Mouse (Mus musculus) G1E (cell line): Measurements from ENCODE around the gene Psmc2. TPM values are rescaled to one million over a fixed set of nuclear protein-coding genes. Genes with fewer than 3 reads are reported as not detected.

Source experiments
- ATAC-seq: 2 replicates; pipeline ENCODE4 v1.8.0; 2016; ENCODE audit warnings: mild to moderate bottlenecking; ENCODE audit not compliant: insufficient number of reproducible peaks, poor library complexity, low FRiP score, severe bottlenecking; ENCODE audit errors: extremely low read depth
- DNase-seq: peaks from one replicate; pipeline ENCODE4 v3.0.0; 2012; ENCODE audit warnings: low spot score
- H3K27me3 ChIP-seq: 2 replicates; pipeline ENCODE4 v1.6.1; 2012; ENCODE audit warnings: mild to moderate bottlenecking, low read length, inconsistent platforms; ENCODE audit not compliant: insufficient read depth
- H3K36me3 ChIP-seq: replicated peaks from 2 replicates; pipeline ENCODE3; 2012; ENCODE audit warnings: mild to moderate bottlenecking, inconsistent platforms
- H3K4me1 ChIP-seq: 2 replicates; pipeline ENCODE4 v1.6.1; 2012; ENCODE audit warnings: low read depth, low read length, inconsistent platforms, mixed read lengths; ENCODE audit not compliant: insufficient read depth
- H3K4me3 ChIP-seq: 2 replicates; pipeline ENCODE4 v1.5.1; 2012; ENCODE audit warnings: low read depth, mild to moderate bottlenecking, inconsistent platforms, low read length, moderate library complexity, mixed read lengths
- H3K9me3 ChIP-seq: replicated peaks from 2 replicates; pipeline ENCODE4 v1.6.1; 2012; ENCODE audit warnings: inconsistent platforms
- CTCF ChIP-seq: IDR thresholded peaks from 2 replicates; pipeline ENCODE4 v1.5.1; 2012; ENCODE audit warnings: low read depth, low read length, inconsistent platforms, mixed read lengths
- GATA1 ChIP-seq: IDR thresholded peaks from 2 replicates; pipeline ENCODE4 v1.6.1; 2012; ENCODE audit warnings: borderline replicate concordance, low read length, inconsistent platforms, mixed read lengths
- GATA2 ChIP-seq: IDR thresholded peaks from 2 replicates; pipeline ENCODE4 v1.6.1; 2012; ENCODE audit warnings: low read depth, low read length, inconsistent platforms, borderline replicate concordance
- POLR2AphosphoS5 ChIP-seq: IDR thresholded peaks from 2 replicates; pipeline ENCODE4 v1.6.1; 2012; ENCODE audit warnings: low read depth, low read length, inconsistent platforms; ENCODE audit not compliant: insufficient replicate concordance
- TAL1 ChIP-seq: conservative IDR thresholded peaks from 2 replicates; pipeline ENCODE4 v1.6.1; 2012; ENCODE audit warnings: low read depth, low read length, inconsistent platforms, mixed read lengths
- polyA plus RNA-seq: library from polyadenylated mRNA; stranded (reverse); fragments of >175 nt; gene quantifications from 2 replicates; pipeline ENCODE4 v1.2.3, GENCODE M21; 2012
- total RNA-seq, 2 experiments: library from RNA; stranded (forward) in 1 of 2; stranded (reverse) in 1 of 2; fragments of 200-1000 nt in 1 of 2; fragments of >200 nt in 1 of 2; fragmentation: Nextera tagmentation in 1 of 2; gene quantifications; 2 replicates each; pipeline ENCODE4 v1.2.3; 2014 to 2017

The Psmc2 gene
- total RNA-seq (2014; fragmentation: Nextera tagmentation) = 184 and 196 TPM in 2 replicates
- 97.3 and 112 TPM in 2 replicates for total RNA-seq (2017)
- 8.4 and 14.3 TPM in 2 replicates for polyA plus RNA-seq

DNA sequence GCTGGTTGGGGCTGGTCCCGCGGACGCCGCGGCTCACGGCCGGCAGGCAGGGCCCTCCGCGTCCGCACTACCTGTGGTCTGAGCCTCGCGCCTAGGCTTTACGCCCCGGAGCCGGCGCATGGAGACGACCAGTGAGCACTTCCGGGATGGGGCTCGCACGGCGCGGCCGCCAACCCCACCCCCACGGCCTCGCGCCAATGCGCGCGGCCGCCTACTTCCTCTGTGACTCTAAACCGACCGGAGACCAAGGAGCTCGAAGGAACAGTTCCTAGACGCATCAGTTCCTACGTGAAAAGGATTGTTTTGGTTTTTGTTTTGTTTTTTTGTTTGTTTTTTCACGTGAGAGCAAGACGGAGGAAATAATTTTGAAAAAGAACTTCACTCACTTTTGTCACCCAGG, at the start of gene Psmc2, which contains the start of gene Dnajc2:
Psmc2 (plus strand) TSS at position 231 of the 400 bp plus-strand sequence.
Dnajc2 (minus strand) TSS at position 199 of the 400 bp plus-strand sequence.
- ATAC-seq (peak; percentile 63), DNase-seq (peak; percentile 92)
- Histone ChIP-seq H3K4me1 (peaks cover 41% of the 10 kb centered on the region), H3K27me3 (no peaks in the 10 kb centered on the region), H3K36me3 (peaks cover 54% of the 10 kb centered on the region), H3K9me3 (no peaks in the 10 kb centered on the region), H3K4me3 (peak within 1 kb of the TSS; percentile 95)
- no peak for TF ChIP-seq TAL1
- TF ChIP-seq GATA2 = no peak
- TF ChIP-seq CTCF = no peak
- TF ChIP-seq POLR2AphosphoS5 = no peak
- TF ChIP-seq GATA1 = no peak

DNA sequence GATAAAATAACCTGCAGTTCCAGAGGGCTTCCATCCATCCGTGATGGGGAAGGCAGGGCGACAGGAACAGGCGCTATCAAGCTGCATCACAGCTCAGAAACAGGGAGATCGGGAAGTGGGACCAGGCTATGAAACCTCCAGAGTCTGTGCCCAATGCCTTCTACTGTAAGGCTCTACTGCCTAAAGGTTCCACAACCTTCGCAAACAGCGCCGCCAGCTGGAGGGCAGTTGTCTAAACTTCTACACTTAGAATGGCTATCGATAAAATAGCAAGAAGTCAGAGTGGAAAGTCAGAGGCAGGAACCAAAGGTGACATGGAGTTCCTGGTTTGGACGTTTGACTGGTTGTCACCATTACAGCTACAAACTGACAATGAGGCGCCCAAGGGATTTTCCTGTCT, 49.5 kb upstream of the Psmc2 start:
- peaks cover 22% of the 10 kb centered on the region for H3K4me1 ChIP-seq
- peaks cover 9% of the 10 kb centered on the region for H3K27me3 ChIP-seq
- TF ChIP-seq CTCF = peak; percentile 69
- no peak for TF ChIP-seq TAL1
- peak; percentile 55; the same call in 1 of the 2 replicates for ATAC-seq
- no peak overlapping the region; the same call in 1 of the 2 replicates for H3K4me3 ChIP-seq
- H3K36me3 ChIP-seq = peaks cover 24% of the 10 kb centered on the region
- H3K9me3 ChIP-seq = 0 out of 2 replicates have a peak, but pooled peaks cover 3% of the 10 kb centered on the region
- DNase-seq = peak; percentile 66

DNA sequence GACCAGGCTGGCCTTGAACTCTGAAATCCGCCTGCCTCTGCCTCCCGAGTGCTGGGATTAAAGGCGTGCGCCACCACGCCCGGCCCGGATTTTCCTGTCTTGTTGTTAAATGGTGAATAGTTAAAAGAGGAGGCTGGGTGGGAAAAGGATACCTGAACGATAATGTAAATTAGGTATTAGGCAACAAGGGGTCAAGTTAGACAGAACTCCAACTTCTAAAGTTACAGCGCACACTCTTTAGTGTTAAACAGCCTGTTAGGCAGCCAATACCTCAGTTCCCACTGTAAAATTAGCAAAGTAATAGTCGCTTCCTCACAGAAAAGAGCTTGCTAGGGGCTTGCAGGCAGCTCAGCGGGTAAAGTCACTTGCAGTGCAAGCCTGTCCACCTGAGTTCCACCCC, 49.0 kb upstream of the Psmc2 start:
- TF ChIP-seq GATA1 = no peak
- no peak for TF ChIP-seq TAL1
- TF ChIP-seq CTCF = no peak
- no peak for TF ChIP-seq POLR2AphosphoS5
- no peak for TF ChIP-seq GATA2
- Histone ChIP-seq H3K4me1 (peaks cover 20% of the 10 kb centered on the region), H3K36me3 (peaks cover 26% of the 10 kb centered on the region), H3K4me3 (no peak overlapping the region; the same call in 1 of the 2 replicates), H3K27me3 (peaks cover 5% of the 10 kb centered on the region), H3K9me3 (no peaks in the 10 kb centered on the region)
- no peak for ATAC-seq
- no peak for DNase-seq

DNA sequence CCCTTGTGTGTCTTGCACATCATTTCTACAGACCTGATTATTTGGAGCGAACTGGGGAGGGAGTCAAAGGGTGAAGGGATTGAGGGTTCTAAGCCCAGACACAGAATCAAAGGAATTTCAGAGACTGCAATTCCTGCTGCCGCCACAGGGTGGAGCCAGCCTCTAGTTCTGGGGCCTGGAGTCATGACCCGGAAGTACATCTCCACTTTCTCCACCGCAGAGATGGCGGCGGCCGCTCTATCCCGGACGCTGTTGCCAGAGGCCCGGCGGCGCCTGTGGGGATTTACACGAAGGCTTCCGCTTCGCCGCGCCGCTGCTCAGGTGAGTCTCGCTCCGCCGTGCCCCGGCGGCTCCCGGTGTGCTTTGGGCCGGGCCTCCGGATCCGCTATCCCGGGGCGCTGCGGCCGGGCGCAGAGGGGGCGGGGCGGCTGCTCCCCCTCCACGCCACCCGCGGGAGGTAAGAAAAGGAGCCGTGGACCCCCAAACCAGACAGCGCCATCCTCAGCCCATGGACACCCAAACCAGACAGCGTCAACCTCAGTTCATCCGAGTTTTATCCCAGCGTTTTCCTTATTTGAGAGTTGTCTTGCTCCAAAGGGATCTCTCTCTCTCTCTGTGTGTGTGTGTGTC, 48.0 kb upstream of the Psmc2 start, which contains the start of gene Pmpcb:
Pmpcb (plus strand) TSS at position 186 of the 630 bp plus-strand sequence.
- H3K36me3 ChIP-seq = peaks cover 37% of the 10 kb centered on the region
- DNase-seq = peak; percentile 82
- peak within 1 kb of the TSS; percentile 84 for H3K4me3 ChIP-seq
- peak; percentile 73 for ATAC-seq
- H3K27me3 ChIP-seq = 0 out of 2 replicates have a peak, but pooled peaks cover 3% of the 10 kb centered on the region
- H3K4me1 ChIP-seq = peaks cover 20% of the 10 kb centered on the region
- no peaks in the 10 kb centered on the region for H3K9me3 ChIP-seq
- TF ChIP-seq CTCF (peak; percentile 82), POLR2AphosphoS5 (no peak)

DNA sequence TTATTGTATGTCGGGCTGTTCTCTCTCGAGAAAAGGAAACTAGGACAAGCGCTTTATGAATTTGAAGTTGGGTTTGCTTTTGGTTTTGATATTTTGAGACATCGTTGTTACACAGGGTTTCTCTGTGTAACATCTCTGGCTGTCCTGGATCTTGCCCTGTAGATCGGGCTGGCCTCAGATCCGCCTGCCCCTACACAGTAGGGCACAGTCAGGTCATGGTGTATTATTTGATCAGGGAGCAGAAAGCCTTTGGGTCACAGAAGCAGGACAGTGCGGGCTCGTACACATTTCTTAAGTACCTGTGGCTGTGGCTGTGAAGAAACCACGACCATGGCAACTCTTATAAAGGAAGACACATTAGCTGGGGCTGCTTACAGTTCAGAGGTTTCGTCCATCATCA, 47.5 kb upstream of the Psmc2 start:
- Histone ChIP-seq H3K36me3 (peaks cover 41% of the 10 kb centered on the region), H3K4me1 (peaks cover 20% of the 10 kb centered on the region), H3K9me3 (no peaks in the 10 kb centered on the region), H3K4me3 (peak overlapping the region; percentile 84), H3K27me3 (0 out of 2 replicates have a peak, but pooled peaks cover 3% of the 10 kb centered on the region)
- no peak for ATAC-seq
- no peak for DNase-seq
- TF ChIP-seq GATA2 (no peak), GATA1 (no peak), CTCF (no peak), TAL1 (no peak), POLR2AphosphoS5 (no peak)

DNA sequence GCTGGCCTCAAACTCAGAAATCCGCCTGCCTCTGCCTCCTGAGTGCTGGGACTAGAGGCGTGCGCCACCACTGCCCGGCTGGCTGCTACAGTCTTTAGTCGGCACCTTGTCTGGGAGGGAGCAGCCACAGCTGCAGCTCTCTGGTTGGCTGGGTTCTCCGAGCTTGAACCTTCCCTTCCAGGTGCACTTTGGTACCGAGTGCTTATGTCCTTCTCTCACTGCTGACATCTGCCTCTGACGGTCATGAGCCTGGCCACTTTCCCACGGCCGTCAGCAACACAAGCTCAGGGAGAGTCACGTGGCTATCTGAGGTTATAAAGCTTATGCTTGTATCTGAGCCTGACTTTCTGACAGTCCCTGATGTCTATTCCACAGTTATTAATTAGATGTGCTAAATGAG, 46.0 kb upstream of the Psmc2 start:
- no peak for TF ChIP-seq GATA2
- no peak for TF ChIP-seq TAL1
- H3K9me3 ChIP-seq = no peaks in the 10 kb centered on the region
- DNase-seq (no peak), ATAC-seq (no peak)
- H3K27me3 ChIP-seq = no peaks in the 10 kb centered on the region
- H3K4me3 ChIP-seq = no peak overlapping the region
- H3K4me1 ChIP-seq = peaks cover 20% of the 10 kb centered on the region
- H3K36me3 ChIP-seq = peaks cover 56% of the 10 kb centered on the region
